Mouse (Mus musculus) spleen, adult 2 months (tissue): ENCODE results near the gene Nrxn1.

Experiments
- CTCF ChIP-seq: fragments of 200-500 bp; IDR thresholded peaks from 2 replicates; pipeline ENCODE4 v1.5.1; 2011; ENCODE audit warnings: mild to moderate bottlenecking, inconsistent platforms; ENCODE audit not compliant: insufficient read depth, insufficient read length, insufficient replicate concordance; ENCODE audit errors: extremely low read depth
- POLR2A ChIP-seq: fragments of 200-500 bp; IDR thresholded peaks from 2 replicates; pipeline ENCODE4 v1.6.1; 2011; ENCODE audit warnings: low read depth, low read length, inconsistent platforms

GRCm38 (mm10) chr17:90627395-90627794 lies 465.5 kb downstream of the Nrxn1 start:
- TF ChIP-seq CTCF (no peak), POLR2A (no peak)
